Mouse (Mus musculus) stomach, postnatal 0 days (tissue): Measurements from ENCODE around the gene Bpifb9b.
"Not testable (repeated sequence)": the region's sequence is repeated elsewhere in the genome, so short reads cannot be mapped to it uniquely, and the experiment has no call there.

ENCODE experiments used
- CTCF ChIP-seq: IDR thresholded peaks from 2 replicates; pipeline ENCODE4 v1.5.1; 2016; ENCODE audit warnings: antibody characterized with exemption, low read depth, mild to moderate bottlenecking, moderate library complexity
- EP300 ChIP-seq: optimal IDR thresholded peaks from 2 replicates; pipeline ENCODE3; 2016; ENCODE audit warnings: antibody characterized with exemption

- peak; percentile 72 for TF ChIP-seq CTCF
- not testable (repeated sequence) for TF ChIP-seq EP300
Observed at GRCm38 (mm10) chr2:154294746-154295145, 12.3 kb upstream of the Bpifb9b start.
